Mouse (Mus musculus) MEL (cell line): ENCODE data around the gene Arfrp1.

Source experiments
- CTCF ChIP-seq, 3 experiments: IDR thresholded peaks in 2 of 3; conservative IDR thresholded peaks in 1 of 3; 2 replicates each; pipeline ENCODE4 v1.5.1; 2011 to 2012; ENCODE audit warnings: low read length in 3 of 3, low read depth in 2 of 3, mild to moderate bottlenecking in 2 of 3, improper control_type of control experiment in 1 of 3, inconsistent platforms in 1 of 3, mixed read lengths in 1 of 3, moderate library complexity in 1 of 3; ENCODE audit not compliant: control insufficient read depth in 1 of 3, insufficient read depth in 1 of 3, poor library complexity in 1 of 3, severe bottlenecking in 1 of 3
- ELF1 ChIP-seq: IDR thresholded peaks from 2 replicates; pipeline ENCODE4 v1.6.1; 2014; ENCODE audit warnings: low read depth, mild to moderate bottlenecking, inconsistent platforms, low read length, improper control_type of control experiment, moderate library complexity
- EP300 ChIP-seq, 2 experiments: IDR thresholded peaks; 2 replicates each; pipeline ENCODE4 v1.6.1; 2011; ENCODE audit warnings: improper control_type of control experiment in 2 of 2, low read length in 2 of 2, low read depth in 1 of 2, mild to moderate bottlenecking in 1 of 2
- KAT2A ChIP-seq: conservative IDR thresholded peaks from 2 replicates; pipeline ENCODE4 v1.6.1; 2012; ENCODE audit warnings: low read depth, low read length, improper control_type of control experiment, inconsistent platforms
- MAZ ChIP-seq: IDR thresholded peaks from 2 replicates; pipeline ENCODE4 v1.6.1; 2012; ENCODE audit warnings: low read depth, mild to moderate bottlenecking, inconsistent platforms, low read length, improper control_type of control experiment
- MXI1 ChIP-seq: IDR thresholded peaks from 2 replicates; pipeline ENCODE4 v1.6.1; 2011; ENCODE audit warnings: mild to moderate bottlenecking, low read depth, low read length, improper control_type of control experiment
- POLR2A ChIP-seq, 2 experiments: IDR thresholded peaks; 2 replicates each; pipeline ENCODE4 v1.6.1; 2011 to 2012; ENCODE audit warnings: low read length in 2 of 2, mild to moderate bottlenecking in 2 of 2, control low read depth in 1 of 2, improper control_type of control experiment in 1 of 2, low read depth in 1 of 2, moderate library complexity in 1 of 2; ENCODE audit not compliant: control insufficient read depth in 1 of 2, insufficient read depth in 1 of 2, poor library complexity in 1 of 2
- RCOR1 ChIP-seq: IDR thresholded peaks from 2 replicates; pipeline ENCODE4 v1.6.1; 2012; ENCODE audit warnings: low read depth, mild to moderate bottlenecking, inconsistent platforms, low read length, improper control_type of control experiment
- SMC3 ChIP-seq: IDR thresholded peaks from 2 replicates; pipeline ENCODE4 v1.6.1; 2011; ENCODE audit warnings: low read depth, low read length, improper control_type of control experiment
- ZC3H11A ChIP-seq: IDR thresholded peaks from 2 replicates; pipeline ENCODE4 v1.6.1; 2012; ENCODE audit warnings: low read depth, mild to moderate bottlenecking, inconsistent platforms, low read length, improper control_type of control experiment

DNA sequence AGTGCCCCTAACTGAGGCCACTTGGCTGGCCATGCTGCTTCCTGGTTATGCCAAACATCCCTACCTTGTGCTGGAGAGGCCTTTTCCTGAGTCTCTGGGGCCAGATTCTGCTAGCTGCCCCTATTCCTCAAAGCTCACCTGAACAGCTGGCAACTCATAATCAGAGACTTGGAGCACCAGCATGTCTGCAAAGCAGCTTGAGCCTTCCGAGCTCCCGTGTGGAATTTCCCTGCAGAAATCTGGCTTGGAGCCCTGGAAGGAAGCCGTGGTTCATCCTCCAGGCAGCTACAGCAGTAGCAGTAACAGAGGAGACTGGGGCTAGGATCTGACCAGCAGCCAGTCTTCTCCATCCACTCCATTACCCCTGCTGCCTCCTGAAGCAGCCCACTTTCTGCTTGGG, 20.7 kb upstream of the Arfrp1 start:
- TF ChIP-seq ELF1 (no peak), CTCF (IDR thresholded peaks at IDR 0.05 in 2 of 3, conservative IDR thresholded peaks at IDR 0.05 in 1 of 3; ENCODE audit: control insufficient read depth in 1 of 3, insufficient read depth in 1 of 3, low read depth in 2 of 3, low read length in 3 of 3, poor library complexity in 1 of 3, severe bottlenecking in 1 of 3) (no peak), POLR2A (IDR thresholded peaks at IDR 0.05; ENCODE audit: control insufficient read depth in 1 of 2, insufficient read depth in 1 of 2, low read depth in 1 of 2, low read length in 2 of 2, poor library complexity in 1 of 2) (no peak), RCOR1 (no peak), MXI1 (no peak), KAT2A (no peak), MAZ (no peak), EP300 (IDR thresholded peaks at IDR 0.05; ENCODE audit: low read depth in 1 of 2, low read length in 2 of 2) (no peak), ZC3H11A (no peak), SMC3 (no peak)
